9 mouse cellular contexts compared by ENCODE assay signal in the genomic region with DNA sequence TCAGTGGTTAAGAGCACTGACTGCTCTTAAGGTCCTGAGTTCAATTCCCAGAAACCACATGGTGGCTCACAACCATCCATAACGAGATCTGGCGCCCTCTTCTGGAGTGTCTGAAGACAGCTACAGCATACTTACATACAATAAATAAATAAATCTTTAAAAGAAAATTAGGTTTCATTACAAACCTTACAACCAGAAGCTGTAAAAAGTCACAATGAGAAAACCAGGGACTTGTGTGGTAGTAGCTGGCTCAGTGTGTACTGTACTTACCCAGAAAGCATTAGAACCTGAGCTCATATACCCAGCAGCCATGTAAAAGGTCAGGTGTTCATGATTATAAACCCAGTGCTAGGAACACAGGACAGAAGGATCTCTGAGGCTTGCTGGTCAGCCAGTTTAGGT. TPM values are rescaled to one million over a fixed set of nuclear protein-coding genes. Genes with fewer than 3 reads are reported as not detected.
DNase-seq lines count a peak whose midpoint lies in the region; ATAC-seq and TF ChIP-seq lines count a peak whose summit lies in the region.
"Had no signal": no experiment of that assay in that cellular context is flagged by ENCODE, and none has a peak within 500 bp of the region (broad histone marks: within the 10 kb centered on the region; RNA-seq: fewer than 3 reads in every experiment).

No protein-coding gene starts in this region.

- H3K9ac ChIP-seq in heart, embryonic 13.5 days = no peak overlapping the region
- H3K9ac ChIP-seq in stomach, embryonic 16.5 days (ENCODE audit: low read length) = no peak overlapping the region

- intact Hi-C loops in heart, postnatal 14 days (cut with DNase I) = no loop called here

- no peaks in the 10 kb centered on the region for H3K27me3 ChIP-seq in heart, embryonic 13.5 days (replicated peaks)
- H3K27me3 ChIP-seq in erythroblast, embryonic 14.5 days (ENCODE audit: control insufficient read depth) = no peaks in the 10 kb centered on the region
- no peaks in the 10 kb centered on the region for H3K27me3 ChIP-seq in stomach, embryonic 16.5 days (ENCODE audit: control insufficient read depth, insufficient read depth, low read length)
- no peaks in the 10 kb centered on the region for H3K27me3 ChIP-seq in cerebellum, adult 2 months (ENCODE audit: control insufficient read depth, insufficient read depth, low read length)

- no peak for TF ChIP-seq CTCF in cerebellum, adult 2 months (IDR thresholded peaks at IDR 0.05; ENCODE audit: borderline replicate concordance, insufficient read depth, low read depth, low read length)

- H3K9me3 ChIP-seq in heart, embryonic 13.5 days = no peaks in the 10 kb centered on the region
- no peaks in the 10 kb centered on the region for H3K9me3 ChIP-seq in erythroblast, embryonic 14.5 days (ENCODE audit: control insufficient read depth, low read length)
- H3K9me3 ChIP-seq in stomach, embryonic 16.5 days (replicated peaks; ENCODE audit: control insufficient read depth, low read length) = no peaks in the 10 kb centered on the region

- H3K36me3 ChIP-seq in heart, embryonic 13.5 days = peaks cover 19% of the 10 kb centered on the region
- H3K36me3 ChIP-seq in erythroblast, embryonic 14.5 days (ENCODE audit: control insufficient read depth) = peaks cover 13% of the 10 kb centered on the region
- no peaks in the 10 kb centered on the region for H3K36me3 ChIP-seq in stomach, embryonic 16.5 days (ENCODE audit: control insufficient read depth, insufficient read depth, low read length)

- TF ChIP-seq POLR2A in cerebellum, adult 2 months (IDR thresholded peaks at IDR 0.05; ENCODE audit: borderline replicate concordance, insufficient read depth, low read length) = no peak

- peak overlapping the region; percentile 91 for H3K4me2 ChIP-seq in heart, embryonic 13.5 days
- H3K4me2 ChIP-seq in stomach, embryonic 16.5 days (ENCODE audit: low read depth, low read length) = 0 out of 2 replicates have a peak overlapping the region, but pooled peaks have one; percentile 52

- no peak for ATAC-seq in heart, embryonic 13.5 days (ENCODE audit: extremely low read depth, insufficient number of reproducible peaks, low FRiP score, low TSS enrichment)
- no peak for ATAC-seq in stomach, embryonic 16.5 days (ENCODE audit: insufficient read depth, low FRiP score)
- ATAC-seq: midbrain, embryonic 16.5 days had no signal

- H3K4me1 ChIP-seq in heart, embryonic 13.5 days = peaks cover 16% of the 10 kb centered on the region
- H3K4me1 ChIP-seq in erythroblast, embryonic 14.5 days (ENCODE audit: control insufficient read depth) = peaks cover 20% of the 10 kb centered on the region
- H3K4me1 ChIP-seq in stomach, embryonic 16.5 days (ENCODE audit: control insufficient read depth, insufficient read depth, low read length) = peaks cover 3% of the 10 kb centered on the region; the same call in 1 of the 2 replicates
- no peaks in the 10 kb centered on the region for H3K4me1 ChIP-seq in cerebellum, adult 2 months (ENCODE audit: control insufficient read depth, insufficient read depth, low read length)

- 64% methylated on average over 2 of the region's 2 CpGs for WGBS in heart, embryonic 13.5 days
- 70% methylated on average over 2 of the region's 2 CpGs for WGBS in stomach, embryonic 16.5 days
- 75% methylated on average over 2 of the region's 2 CpGs for WGBS in cerebellum, adult 2 months

- DNase-seq in heart, postnatal 14 days = no peak
- DNase-seq in spleen, postnatal 10 days (ENCODE audit: low spot score in 2 of 2) = peak; percentile 12 to 34
- no peak for DNase-seq in spleen, postnatal 4 days (ENCODE audit: low spot score in 2 of 2)
- no peak for DNase-seq in cerebellum, adult 2 months
- DNase-seq in gastrocnemius, adult 18-20 months (ENCODE audit: low spot score) = no peak

- peak overlapping the region; percentile 80; the same call in 1 of the 2 replicates for H3K4me3 ChIP-seq in heart, embryonic 13.5 days
- peak overlapping the region; percentile 89 for H3K4me3 ChIP-seq in erythroblast, embryonic 14.5 days (replicated peaks)
- no peak overlapping the region for H3K4me3 ChIP-seq in stomach, embryonic 16.5 days (replicated peaks; ENCODE audit: low read length)
- no peak overlapping the region for H3K4me3 ChIP-seq in cerebellum, adult 2 months (replicated peaks; ENCODE audit: insufficient read depth, low read depth, low read length)

- H3K27ac ChIP-seq in heart, embryonic 13.5 days (replicated peaks) = no peak overlapping the region
- no peak overlapping the region for H3K27ac ChIP-seq in stomach, embryonic 16.5 days (ENCODE audit: low read length)
- H3K27ac ChIP-seq in cerebellum, adult 2 months (ENCODE audit: insufficient read depth, low read length) = no peak overlapping the region

RNA-seq across cellular contexts. Expression of a gene that starts 1.4 kb away (rescaled TPM):
- polyA plus RNA-seq in heart, embryonic 13.5 days (2015; fragmentation: Nextera tagmentation; extraction: Ambion mirVana) = 32.6 and 37.3 TPM in 2 replicates
- 10 to 100 TPM; 19.1 to 20.2 TPM for total RNA-seq in heart, postnatal 14 days (2021)
- polyA plus RNA-seq in erythroblast, embryonic 14.5 days (2012) = 11.6 and 13.1 TPM in 2 replicates
- 36.8 and 36.9 TPM in 2 replicates for polyA plus RNA-seq in stomach, embryonic 16.5 days (2015; fragmentation: Nextera tagmentation; extraction: Ambion mirVana)
- 16.3 and 17.6 TPM in 2 replicates for polyA plus RNA-seq in cerebellum, adult 2 months (2012; rRNA removed)
- 10 to 100 TPM; 14.2 to 15.8 TPM for total RNA-seq in gastrocnemius, adult 18-20 months (2021)

RNA-seq across cellular contexts. Expression of a gene that starts 13.1 kb away (rescaled TPM):
- 10.0 and 11.3 TPM in 2 replicates for polyA plus RNA-seq in heart, embryonic 13.5 days (2015; fragmentation: Nextera tagmentation; extraction: Ambion mirVana)
- total RNA-seq in heart, postnatal 14 days (2021) = 100 to 1,000 TPM; 110 to 118 TPM
- 0.38 and 0.43 TPM in 2 replicates for polyA plus RNA-seq in erythroblast, embryonic 14.5 days (2012)
- 11.8 and 12.7 TPM in 2 replicates for polyA plus RNA-seq in stomach, embryonic 16.5 days (2015; fragmentation: Nextera tagmentation; extraction: Ambion mirVana)
- 63.2 and 67.5 TPM in 2 replicates for polyA plus RNA-seq in cerebellum, adult 2 months (2012; rRNA removed)
- total RNA-seq in gastrocnemius, adult 18-20 months (2021) = 100 to 1,000 TPM; 207 to 208 TPM

RNA-seq across cellular contexts. Expression of a gene that starts 22.6 kb away (rescaled TPM):
- polyA plus RNA-seq in heart, embryonic 13.5 days (2015; fragmentation: Nextera tagmentation; extraction: Ambion mirVana) = 193 and 222 TPM in 2 replicates
- 10 to 100 TPM; 69.4 to 74.7 TPM for total RNA-seq in heart, postnatal 14 days (2021)
- 1.2 and 1.5 TPM in 2 replicates for polyA plus RNA-seq in erythroblast, embryonic 14.5 days (2012)
- 244 and 263 TPM in 2 replicates for polyA plus RNA-seq in stomach, embryonic 16.5 days (2015; fragmentation: Nextera tagmentation; extraction: Ambion mirVana)
- 91.0 and 92.8 TPM in 2 replicates for polyA plus RNA-seq in cerebellum, adult 2 months (2012; rRNA removed)
- total RNA-seq in gastrocnemius, adult 18-20 months (2021) = 10 to 100 TPM; 59.8 to 60.6 TPM

Comparison
In these comparisons a context has a peak if more than half of its experiments do, and no peak if none do; other contexts are left out.
1. DNase-seq: peak in spleen, postnatal 10 days (2 of 2); none in heart, postnatal 14 days (0 of 2), spleen, postnatal 4 days (0 of 2), cerebellum, adult 2 months (0 of 2) and gastrocnemius, adult 18-20 months (single experiment).
2. H3K4me3 ChIP-seq: peak in heart, embryonic 13.5 days (single experiment) and erythroblast, embryonic 14.5 days (single experiment); none in stomach, embryonic 16.5 days (single experiment) and cerebellum, adult 2 months (single experiment).
3. RNA of a gene that starts 22.6 kb away (polyA plus RNA-seq): 244 to 263 TPM in stomach, embryonic 16.5 days, 193 to 222 TPM in heart, embryonic 13.5 days and 91.0 to 92.8 TPM in cerebellum, adult 2 months; 1.2 to 1.5 TPM in erythroblast, embryonic 14.5 days; every median in the first group is over 10 times any median in the second.